Mouse (Mus musculus): Measurements from ENCODE around the gene Zmym4. TPM values are rescaled to one million over a fixed set of nuclear protein-coding genes. Genes with fewer than 3 reads are reported as not detected.

Zmym4 gene
- 4.7 and 5.6 TPM in 2 replicates for polyA plus RNA-seq (2012; rRNA removed)

DNA sequence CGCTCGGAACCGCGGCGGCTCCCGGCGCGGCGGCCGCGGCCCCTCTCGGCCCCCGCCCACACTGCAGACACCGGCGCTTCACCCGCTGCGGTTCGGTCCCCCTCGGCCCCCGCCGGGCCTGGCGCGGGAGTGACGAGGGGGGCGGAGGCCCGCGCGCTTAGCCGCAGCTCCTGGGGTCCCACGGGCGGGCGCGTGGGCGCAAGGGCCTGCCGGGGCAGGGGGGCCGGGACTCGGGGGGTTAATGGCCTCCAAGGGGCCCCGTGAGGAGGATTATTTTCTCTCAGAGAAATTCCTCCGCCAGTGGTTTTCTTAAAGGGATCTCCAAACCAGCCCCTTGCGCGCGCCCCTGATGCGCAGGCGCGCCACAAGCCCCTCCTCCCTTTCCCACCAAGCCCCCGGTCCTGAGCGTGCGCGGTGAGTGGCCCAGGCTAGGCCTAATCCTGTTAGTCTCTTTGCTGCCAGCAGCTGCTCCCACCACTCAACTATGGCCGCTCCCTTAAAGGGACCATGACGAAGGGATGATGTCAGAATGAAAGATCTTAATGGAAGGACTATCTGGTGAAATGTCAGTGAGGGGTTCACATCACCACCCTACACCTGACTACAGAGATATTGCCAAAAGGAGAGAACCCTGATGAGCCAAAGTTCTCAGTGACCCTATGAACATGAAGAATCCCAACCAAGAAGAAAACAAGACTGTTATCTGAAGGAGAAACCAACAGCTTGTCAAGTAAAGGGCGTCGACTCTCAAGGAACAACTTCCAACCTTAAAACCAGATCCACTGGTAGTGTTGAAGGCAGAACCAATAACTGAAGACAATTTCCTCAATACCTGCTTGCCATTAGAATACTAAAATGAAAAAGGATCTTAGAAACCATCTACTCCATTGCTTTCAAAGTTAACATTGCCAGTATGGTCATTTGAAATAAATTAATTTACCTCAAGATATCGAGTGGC is at the start of gene Zmym4:
Gene Zmym4 (minus strand): TSS at position 272 of the 958 bp plus-strand sequence.

Other genes with a start within 250 kb of the Zmym4 start
- 11.7 and 16.1 TPM in 2 replicates for gene Tfap2e, start 231.9 kb downstream of the Zmym4 start, polyA plus RNA-seq (2012; rRNA removed)
- gene Ncdn, start 214.7 kb downstream of the Zmym4 start, polyA plus RNA-seq (2012; rRNA removed): 58.5 and 60.1 TPM in 2 replicates
- 38.6 and 44.7 TPM in 2 replicates for gene AU040320, start 214.6 kb downstream of the Zmym4 start, polyA plus RNA-seq (2012; rRNA removed)
- 104 and 135 TPM in 2 replicates for gene Sfpq, start 53.2 kb upstream of the Zmym4 start, polyA plus RNA-seq (2012; rRNA removed)
- gene Zmym1, start 93.0 kb upstream of the Zmym4 start, polyA plus RNA-seq (2012; rRNA removed): 1.4 and 1.9 TPM in 2 replicates
- 3.6 and 5.4 TPM in 2 replicates for gene Zmym6, start 109.2 kb upstream of the Zmym4 start, polyA plus RNA-seq (2012; rRNA removed)
- 16.1 and 23.1 TPM in 2 replicates for gene Tmem35b, start 155.6 kb upstream of the Zmym4 start, polyA plus RNA-seq (2012; rRNA removed)
- 0.87 and 0.97 TPM in 2 replicates for gene Dlgap3, start 201.1 kb upstream of the Zmym4 start, polyA plus RNA-seq (2012; rRNA removed)